Mouse (Mus musculus): ENCODE measurements around the gene Rab3b.
"Not testable (repeated sequence)": the region's sequence is repeated elsewhere in the genome, so short reads cannot be mapped to it uniquely, and the experiment has no call there.

Gene Rab3b

DNA sequence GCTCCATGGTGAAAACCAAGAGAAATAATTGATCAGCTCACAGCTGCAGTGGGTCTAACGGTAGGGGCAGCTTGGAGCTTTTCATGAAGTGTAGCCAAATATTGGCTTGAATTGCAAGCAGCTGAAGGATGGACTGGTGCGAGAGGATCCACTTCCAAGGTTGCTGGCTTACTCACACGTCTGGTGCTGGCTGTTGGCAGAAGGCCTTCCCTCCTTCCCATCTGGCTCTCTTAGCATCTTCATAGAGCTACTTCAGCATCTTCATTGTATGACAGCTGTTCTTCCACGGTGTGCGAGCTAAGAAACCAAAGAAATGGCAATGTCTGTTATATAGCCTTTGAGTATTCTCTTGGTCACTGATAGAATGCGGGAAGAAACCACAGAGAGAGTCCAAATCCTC, 12.0 kb downstream of the Rab3b start:
- DNase-seq (ENCODE audit: extremely low spot score): no peak

DNA sequence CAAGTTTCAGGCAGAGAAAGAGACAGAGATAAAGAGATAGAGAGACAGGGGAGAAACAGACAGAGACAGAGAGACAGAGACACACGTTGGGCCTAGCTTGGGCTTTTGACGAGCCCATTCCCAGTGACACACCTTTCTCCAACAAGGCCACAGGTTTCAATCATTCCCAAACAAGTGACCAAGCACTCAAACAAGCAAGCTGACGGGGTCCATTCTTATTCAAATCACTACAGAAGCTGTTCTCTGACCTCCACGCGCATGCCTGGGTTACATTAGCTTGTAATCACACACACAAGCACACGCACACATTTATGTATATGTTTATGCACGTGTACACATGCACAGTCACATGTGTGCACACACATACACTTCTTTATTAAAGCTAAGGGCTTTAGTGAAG, 21.6 kb downstream of the Rab3b start:
- no peak for DNase-seq (ENCODE audit: extremely low spot score)

- no peak for DNase-seq (ENCODE audit: extremely low spot score)
Observed at GRCm38 (mm10) chr4:108902886-108903285, 24.0 kb downstream of the Rab3b start.

DNA sequence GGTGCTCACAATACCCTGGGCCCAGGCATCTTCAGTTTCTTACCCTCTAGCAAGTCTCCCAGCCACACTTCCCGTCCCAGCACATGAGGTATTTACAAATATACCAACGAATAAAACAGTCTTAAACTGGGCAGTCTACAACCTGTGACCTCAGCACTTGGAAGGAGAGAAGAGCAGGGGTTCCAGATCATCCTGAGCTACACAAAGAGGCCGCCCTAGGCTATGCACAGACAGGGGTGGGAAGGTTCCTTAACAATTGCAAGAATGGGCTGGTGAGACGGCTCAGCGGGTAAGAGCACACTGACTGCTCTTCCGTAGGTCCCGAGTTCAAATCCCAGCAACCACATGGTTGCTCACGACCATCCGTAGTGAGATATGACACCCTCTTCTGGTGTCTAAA, 24.5 kb downstream of the Rab3b start:
- DNase-seq (ENCODE audit: extremely low spot score): no peak

DNA sequence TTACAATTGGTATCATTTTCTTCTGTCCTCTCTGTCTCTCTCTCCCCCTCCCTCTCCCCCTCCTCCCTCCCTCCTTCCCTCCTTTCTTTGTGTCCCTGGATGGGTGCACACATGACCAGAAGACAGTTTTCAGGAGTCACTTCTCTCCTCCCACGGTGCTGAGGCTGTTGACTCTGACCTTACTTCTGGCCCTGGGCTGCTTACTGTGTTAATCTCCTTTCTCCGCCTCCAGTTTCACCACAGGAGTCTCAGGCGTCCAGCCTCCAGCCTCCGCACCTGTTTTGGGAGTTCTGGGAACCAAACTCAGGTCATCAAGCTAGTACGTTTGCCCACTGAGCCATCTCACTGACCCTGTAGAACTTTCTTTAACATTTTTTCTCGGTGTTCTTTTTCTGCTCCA, 25.2 kb downstream of the Rab3b start:
- no peak for DNase-seq (ENCODE audit: extremely low spot score)

- no peak for DNase-seq (ENCODE audit: extremely low spot score)
Observed at GRCm38 (mm10) chr4:108904790-108905189, 25.9 kb downstream of the Rab3b start.

GRCm38 (mm10) chr4:108905859-108906258, 27.0 kb downstream of the Rab3b start:
- DNase-seq (ENCODE audit: extremely low spot score): no peak

- DNase-seq (ENCODE audit: extremely low spot score): no peak
Observed at GRCm38 (mm10) chr4:108907475-108907874, 28.6 kb downstream of the Rab3b start.

GRCm38 (mm10) chr4:108909872-108910425, 31.1 kb downstream of the Rab3b start:
- no peak for DNase-seq (ENCODE audit: extremely low spot score)

- DNase-seq (ENCODE audit: extremely low spot score): no peak
Observed at GRCm38 (mm10) chr4:108911866-108912265, 33.0 kb downstream of the Rab3b start.

DNA sequence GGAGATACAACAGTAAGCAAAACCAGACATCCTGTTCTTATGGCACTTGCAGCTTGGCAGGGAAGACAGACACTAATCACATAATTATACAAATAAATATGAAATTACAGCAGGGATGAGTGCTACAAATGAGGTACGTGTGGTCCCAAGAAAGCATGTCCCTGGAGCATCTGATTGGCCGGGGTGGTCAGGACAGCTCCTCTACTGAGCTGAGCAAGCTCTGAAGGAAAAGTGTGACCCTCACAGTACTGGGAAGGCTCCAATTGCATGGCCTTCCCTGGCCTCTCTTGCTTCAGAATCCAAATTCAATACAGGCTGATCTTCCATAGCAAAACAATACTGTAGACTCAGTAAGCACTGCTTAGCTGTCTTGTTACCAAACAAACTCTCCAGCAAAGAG, 34.3 kb downstream of the Rab3b start:
- DNase-seq (ENCODE audit: extremely low spot score): no peak

GRCm38 (mm10) chr4:108914391-108914790, 35.5 kb downstream of the Rab3b start:
- no peak for DNase-seq (ENCODE audit: extremely low spot score)

DNA sequence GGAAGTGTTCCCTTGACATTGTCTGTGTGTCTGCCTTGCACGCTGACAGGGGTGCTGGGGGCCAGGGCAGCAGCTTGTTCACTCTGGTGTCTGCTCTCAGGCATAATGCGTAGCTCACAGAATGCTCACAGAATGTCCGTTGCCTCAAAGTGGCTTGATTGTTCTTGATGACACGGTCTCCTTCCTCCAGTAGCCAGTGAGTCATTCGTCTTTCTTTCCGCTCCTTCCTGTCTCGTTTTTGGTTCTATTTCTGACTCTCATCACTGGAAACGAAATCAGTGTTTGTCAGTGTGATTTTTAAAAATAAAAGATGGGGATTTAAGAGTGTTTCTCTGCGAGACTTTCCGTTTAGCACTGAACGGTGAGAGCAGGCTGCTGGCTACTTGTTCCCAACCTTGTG, 36.2 kb downstream of the Rab3b start:
- no peak for DNase-seq (ENCODE audit: extremely low spot score)

GRCm38 (mm10) chr4:108917654-108918053, 38.8 kb downstream of the Rab3b start:
- no peak for DNase-seq (ENCODE audit: extremely low spot score)

DNA sequence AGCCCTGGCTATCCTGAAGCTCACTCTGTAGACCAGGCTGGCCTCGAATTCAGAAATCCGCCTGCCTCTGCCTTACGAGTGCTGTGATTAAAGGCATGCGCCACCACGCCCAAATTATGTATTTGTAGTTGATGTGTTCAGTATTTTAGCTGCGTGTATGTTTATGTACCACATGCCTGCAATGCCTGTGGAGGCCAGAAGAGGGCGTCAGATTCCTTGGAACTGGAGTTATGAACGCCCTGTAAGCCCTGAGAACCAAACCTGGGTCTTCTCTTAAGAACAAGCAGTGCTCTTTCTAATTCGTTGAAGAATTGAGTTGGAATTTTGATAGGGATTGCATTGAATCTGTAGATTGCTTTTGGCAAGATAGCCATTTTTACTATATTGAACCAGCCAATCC, 49.1 kb downstream of the Rab3b start:
- not testable (repeated sequence) for DNase-seq (ENCODE audit: extremely low spot score)

DNA sequence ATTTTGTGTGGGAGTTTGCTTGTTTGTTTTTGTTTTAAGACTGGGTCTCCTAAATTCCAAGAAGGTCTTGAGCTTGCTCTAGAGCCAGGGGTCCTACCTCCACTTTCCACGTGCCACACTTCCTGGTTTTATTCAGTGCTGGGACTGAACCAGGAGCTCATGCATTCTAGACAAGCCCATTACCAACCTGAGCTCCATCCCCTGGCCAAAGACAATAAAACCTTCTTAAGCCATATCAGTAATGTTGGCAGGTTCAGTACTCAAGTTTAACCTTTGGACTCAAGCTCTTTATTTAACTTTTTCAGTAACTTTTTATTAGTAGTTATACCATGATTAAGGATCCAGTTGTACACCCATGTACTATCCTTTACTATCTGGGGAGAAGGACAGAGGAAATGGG, 54.3 kb downstream of the Rab3b start:
- no peak for DNase-seq (ENCODE audit: extremely low spot score)

DNA sequence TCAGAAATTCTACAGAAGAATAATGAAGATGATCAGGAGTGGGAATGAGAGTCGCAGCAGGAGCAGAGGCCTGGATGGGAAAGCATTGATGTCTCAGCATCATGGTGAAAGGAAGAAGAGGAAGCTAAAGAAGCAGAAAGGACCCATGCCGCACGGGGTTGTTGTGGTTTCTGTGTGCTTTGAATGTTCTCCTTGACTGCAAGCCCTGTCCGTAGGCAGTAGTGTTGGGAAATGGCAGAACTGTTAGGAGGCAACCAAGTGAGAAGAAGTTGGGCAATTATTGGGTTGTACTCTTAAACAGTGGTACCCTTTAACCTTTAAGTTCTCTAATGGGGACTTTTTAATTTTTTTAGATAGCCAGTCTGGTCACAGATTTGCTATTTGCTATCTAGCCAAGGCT, 56.0 kb downstream of the Rab3b start:
- no peak for DNase-seq (ENCODE audit: extremely low spot score)

GRCm38 (mm10) chr4:108937848-108938771, 59.2 kb downstream of the Rab3b start:
- no peak for DNase-seq (ENCODE audit: extremely low spot score)

GRCm38 (mm10) chr4:108940681-108941473, 62.0 kb downstream of the Rab3b start:
- peak; percentile 10 for DNase-seq (ENCODE audit: extremely low spot score)

GRCm38 (mm10) chr4:108942171-108942570, 63.3 kb downstream of the Rab3b start:
- no peak for DNase-seq (ENCODE audit: extremely low spot score)

- DNase-seq (ENCODE audit: extremely low spot score): no peak
Observed at GRCm38 (mm10) chr4:108942986-108943720, 64.3 kb downstream of the Rab3b start.

- DNase-seq (ENCODE audit: extremely low spot score): no peak
Observed at GRCm38 (mm10) chr4:108949168-108949567, 70.3 kb downstream of the Rab3b start.

Measured in embryo, embryonic 9.5 days (tissue).